Mouse (Mus musculus): ENCODE measurements around the gene Shc1.

The Shc1 gene

GRCm38 (mm10) chr3:89448720-89449537, 30.7 kb downstream of the Shc1 start:
- DNase-seq (ENCODE audit: low read depth, low spot score) = no peak

- peak; percentile 88 for DNase-seq (ENCODE audit: low read depth, low spot score)
Measured at GRCm38 (mm10) chr3:89449541-89449940, 31.3 kb downstream of the Shc1 start.

- peak; percentile 66 for DNase-seq (ENCODE audit: low read depth, low spot score)
Measured at GRCm38 (mm10) chr3:89451916-89452315, 33.7 kb downstream of the Shc1 start.

- no peak for DNase-seq (ENCODE audit: low read depth, low spot score)
Measured at GRCm38 (mm10) chr3:89454401-89455177, 36.3 kb downstream of the Shc1 start, which contains the start of gene Pmvk. Gene Pmvk, plus strand, starts transcription at chr3:89454541.

GRCm38 (mm10) chr3:89455786-89456285, 37.6 kb downstream of the Shc1 start:
- no peak for DNase-seq (ENCODE audit: low read depth, low spot score)

- DNase-seq (ENCODE audit: low read depth, low spot score) = peak; percentile 79
Measured at GRCm38 (mm10) chr3:89456726-89457665, 38.8 kb downstream of the Shc1 start.

GRCm38 (mm10) chr3:89458372-89458964, 40.2 kb downstream of the Shc1 start:
- DNase-seq (ENCODE audit: low read depth, low spot score) = no peak

- DNase-seq (ENCODE audit: low read depth, low spot score) = peak; percentile 97
Measured at GRCm38 (mm10) chr3:89458965-89459807, 40.9 kb downstream of the Shc1 start.

- no peak for DNase-seq (ENCODE audit: low read depth, low spot score)
Measured at GRCm38 (mm10) chr3:89468268-89468667, 50.0 kb downstream of the Shc1 start.

GRCm38 (mm10) chr3:89472280-89472679, 54.0 kb downstream of the Shc1 start:
- no peak for DNase-seq (ENCODE audit: low read depth, low spot score)

- DNase-seq (ENCODE audit: low read depth, low spot score) = no peak
Measured at GRCm38 (mm10) chr3:89473838-89474237, 55.6 kb downstream of the Shc1 start.

GRCm38 (mm10) chr3:89479055-89479454, 60.8 kb downstream of the Shc1 start:
- no peak for DNase-seq (ENCODE audit: low read depth, low spot score)
